Mouse (Mus musculus) testis, adult 2 months (tissue): ENCODE data around the gene Mgat2.

ENCODE experiments used
- CTCF ChIP-seq: fragments of 200-500 bp; IDR thresholded peaks from 2 replicates; pipeline ENCODE4 v1.5.1; 2012; ENCODE audit warnings: low read depth, mild to moderate bottlenecking, inconsistent platforms, low read length, moderate library complexity; ENCODE audit not compliant: control insufficient read depth, insufficient read depth, insufficient replicate concordance
- POLR2A ChIP-seq: fragments of 200-500 bp; IDR thresholded peaks from 2 replicates; pipeline ENCODE4 v1.6.1; 2012; ENCODE audit warnings: low read depth, mild to moderate bottlenecking, inconsistent platforms, low read length, moderate library complexity; ENCODE audit not compliant: control insufficient read depth

GRCm38 (mm10) chr12:69227776-69228466, 44.0 kb downstream of the Mgat2 start, which contains the start of gene Pole2:
- TF ChIP-seq CTCF (no peak), POLR2A (0 out of 2 replicates have a peak, but pooled peaks have one; percentile 19)
